Mouse (Mus musculus): ENCODE measurements around the gene Lpin2. TPM values are rescaled to one million over a fixed set of nuclear protein-coding genes. Genes with fewer than 3 reads are reported as not detected.

Lpin2 gene
- polyA plus RNA-seq, 1 experiment, result 11.2 TPM

- no peak overlapping the region for H3K4me3 ChIP-seq (ENCODE audit: control insufficient read depth, low read depth, low read length)
- no peaks in the 10 kb centered on the region for H3K36me3 ChIP-seq (ENCODE audit: control insufficient read depth, insufficient read depth, low read length)
- TF ChIP-seq POLR2A (IDR thresholded peaks at IDR 0.05; ENCODE audit: control insufficient read depth, low read depth, low read length), result no peak
- TF ChIP-seq CTCF (IDR thresholded peaks at IDR 0.05; ENCODE audit: control insufficient read depth, insufficient read depth, insufficient replicate concordance, low read depth, low read length), result no peak
- H3K27me3 ChIP-seq (ENCODE audit: control insufficient read depth, insufficient read depth, low read length), result no peaks in the 10 kb centered on the region
- H3K4me1 ChIP-seq (ENCODE audit: control insufficient read depth, insufficient read depth, low read length), result peaks cover 2% of the 10 kb centered on the region; the same call in 1 of the 2 replicates
- no peak overlapping the region for H3K27ac ChIP-seq (ENCODE audit: control insufficient read depth, insufficient read depth, low read depth, low read length)
Observed at GRCm38 (mm10) chr17:71177336-71177735, 5.0 kb upstream of the Lpin2 start.

DNA sequence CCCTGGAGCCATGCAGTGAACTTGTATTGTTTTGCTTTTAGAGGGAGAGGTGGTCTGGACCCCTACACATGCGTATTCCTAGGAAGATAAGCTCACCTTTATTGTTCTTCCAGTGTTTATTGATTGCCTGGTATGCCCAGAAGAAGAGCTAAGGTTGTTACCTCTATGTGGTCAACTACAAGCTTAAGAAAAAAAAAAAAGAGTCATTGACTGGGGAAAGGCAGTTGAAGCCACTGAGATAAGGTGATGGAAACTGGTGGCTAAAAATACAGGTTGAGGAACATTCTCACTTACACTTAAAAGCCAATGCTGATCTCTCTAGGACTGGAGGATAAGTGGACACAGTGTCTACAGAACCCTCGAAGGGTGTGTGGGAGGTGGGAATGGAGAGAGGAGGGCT, 4.4 kb upstream of the Lpin2 start:
- Histone ChIP-seq H3K4me3 (ENCODE audit: control insufficient read depth, low read depth, low read length) (no peak overlapping the region), H3K36me3 (ENCODE audit: control insufficient read depth, insufficient read depth, low read length) (no peaks in the 10 kb centered on the region), H3K4me1 (ENCODE audit: control insufficient read depth, insufficient read depth, low read length) (peaks cover 2% of the 10 kb centered on the region), H3K27ac (ENCODE audit: control insufficient read depth, insufficient read depth, low read depth, low read length) (no peak overlapping the region), H3K27me3 (ENCODE audit: control insufficient read depth, insufficient read depth, low read length) (no peaks in the 10 kb centered on the region)
- TF ChIP-seq POLR2A (IDR thresholded peaks at IDR 0.05; ENCODE audit: control insufficient read depth, low read depth, low read length) (no peak), CTCF (IDR thresholded peaks at IDR 0.05; ENCODE audit: control insufficient read depth, insufficient read depth, insufficient replicate concordance, low read depth, low read length) (no peak)

GRCm38 (mm10) chr17:71178530-71179181, 3.7 kb upstream of the Lpin2 start:
- H3K27me3 ChIP-seq (ENCODE audit: control insufficient read depth, insufficient read depth, low read length), result no peaks in the 10 kb centered on the region
- TF ChIP-seq POLR2A (IDR thresholded peaks at IDR 0.05; ENCODE audit: control insufficient read depth, low read depth, low read length), result no peak
- TF ChIP-seq CTCF (IDR thresholded peaks at IDR 0.05; ENCODE audit: control insufficient read depth, insufficient read depth, insufficient replicate concordance, low read depth, low read length), result no peak
- no peak overlapping the region for H3K4me3 ChIP-seq (ENCODE audit: control insufficient read depth, low read depth, low read length)
- H3K27ac ChIP-seq (ENCODE audit: control insufficient read depth, insufficient read depth, low read depth, low read length), result no peak overlapping the region
- no peaks in the 10 kb centered on the region for H3K36me3 ChIP-seq (ENCODE audit: control insufficient read depth, insufficient read depth, low read length)
- peaks cover 2% of the 10 kb centered on the region for H3K4me1 ChIP-seq (ENCODE audit: control insufficient read depth, insufficient read depth, low read length)

DNA sequence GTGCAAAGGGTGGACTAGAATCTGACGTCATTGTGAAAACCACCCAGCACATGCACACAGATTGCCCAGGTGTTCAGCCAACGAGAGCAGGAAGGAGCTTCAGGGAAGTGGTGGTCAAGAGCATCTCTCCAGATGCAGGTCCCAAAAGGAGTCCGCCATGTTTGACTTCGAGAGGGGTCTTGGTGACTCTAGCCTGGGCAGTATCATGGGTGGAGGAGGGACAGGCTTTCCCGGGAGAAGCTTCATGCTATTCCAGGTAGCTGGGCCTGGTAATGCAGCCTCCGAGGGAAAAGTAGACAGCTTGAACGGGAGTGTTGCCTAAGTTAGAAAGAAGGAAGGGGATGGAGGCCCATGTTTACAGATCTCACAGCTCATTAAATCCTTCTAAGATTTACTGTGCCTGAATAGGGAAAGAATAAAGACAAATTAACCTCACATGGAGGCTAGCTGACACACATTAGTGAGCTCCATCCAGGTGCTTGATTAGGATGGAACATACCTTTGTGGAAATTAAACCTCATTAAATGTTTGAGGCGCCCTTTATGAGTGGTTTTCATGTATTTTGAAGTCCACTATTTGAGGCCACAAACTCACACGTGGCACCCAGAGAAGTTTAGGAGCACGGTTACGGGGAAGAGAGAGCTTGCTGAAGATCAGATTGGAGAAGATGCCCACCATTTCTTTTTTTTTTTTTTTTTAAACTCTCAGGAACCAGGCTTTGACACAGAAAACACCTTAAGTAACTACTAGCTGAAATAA, 2.6 kb upstream of the Lpin2 start:
- Histone ChIP-seq H3K36me3 (ENCODE audit: control insufficient read depth, insufficient read depth, low read length) (no peaks in the 10 kb centered on the region), H3K4me1 (ENCODE audit: control insufficient read depth, insufficient read depth, low read length) (peaks cover 4% of the 10 kb centered on the region), H3K27ac (ENCODE audit: control insufficient read depth, insufficient read depth, low read depth, low read length) (no peak overlapping the region), H3K4me3 (ENCODE audit: control insufficient read depth, low read depth, low read length) (no peak overlapping the region), H3K27me3 (ENCODE audit: control insufficient read depth, insufficient read depth, low read length) (no peaks in the 10 kb centered on the region)
- TF ChIP-seq CTCF (IDR thresholded peaks at IDR 0.05; ENCODE audit: control insufficient read depth, insufficient read depth, insufficient replicate concordance, low read depth, low read length) (no peak), POLR2A (IDR thresholded peaks at IDR 0.05; ENCODE audit: control insufficient read depth, low read depth, low read length) (no peak)

GRCm38 (mm10) chr17:71180601-71181000, 1.8 kb upstream of the Lpin2 start:
- no peak overlapping the region for H3K4me3 ChIP-seq (ENCODE audit: control insufficient read depth, low read depth, low read length)
- TF ChIP-seq CTCF (IDR thresholded peaks at IDR 0.05; ENCODE audit: control insufficient read depth, insufficient read depth, insufficient replicate concordance, low read depth, low read length) (no peak), POLR2A (IDR thresholded peaks at IDR 0.05; ENCODE audit: control insufficient read depth, low read depth, low read length) (no peak)
- peaks cover 6% of the 10 kb centered on the region for H3K4me1 ChIP-seq (ENCODE audit: control insufficient read depth, insufficient read depth, low read length)
- no peak overlapping the region for H3K27ac ChIP-seq (ENCODE audit: control insufficient read depth, insufficient read depth, low read depth, low read length)
- H3K27me3 ChIP-seq (ENCODE audit: control insufficient read depth, insufficient read depth, low read length), result no peaks in the 10 kb centered on the region
- H3K36me3 ChIP-seq (ENCODE audit: control insufficient read depth, insufficient read depth, low read length), result no peaks in the 10 kb centered on the region

DNA sequence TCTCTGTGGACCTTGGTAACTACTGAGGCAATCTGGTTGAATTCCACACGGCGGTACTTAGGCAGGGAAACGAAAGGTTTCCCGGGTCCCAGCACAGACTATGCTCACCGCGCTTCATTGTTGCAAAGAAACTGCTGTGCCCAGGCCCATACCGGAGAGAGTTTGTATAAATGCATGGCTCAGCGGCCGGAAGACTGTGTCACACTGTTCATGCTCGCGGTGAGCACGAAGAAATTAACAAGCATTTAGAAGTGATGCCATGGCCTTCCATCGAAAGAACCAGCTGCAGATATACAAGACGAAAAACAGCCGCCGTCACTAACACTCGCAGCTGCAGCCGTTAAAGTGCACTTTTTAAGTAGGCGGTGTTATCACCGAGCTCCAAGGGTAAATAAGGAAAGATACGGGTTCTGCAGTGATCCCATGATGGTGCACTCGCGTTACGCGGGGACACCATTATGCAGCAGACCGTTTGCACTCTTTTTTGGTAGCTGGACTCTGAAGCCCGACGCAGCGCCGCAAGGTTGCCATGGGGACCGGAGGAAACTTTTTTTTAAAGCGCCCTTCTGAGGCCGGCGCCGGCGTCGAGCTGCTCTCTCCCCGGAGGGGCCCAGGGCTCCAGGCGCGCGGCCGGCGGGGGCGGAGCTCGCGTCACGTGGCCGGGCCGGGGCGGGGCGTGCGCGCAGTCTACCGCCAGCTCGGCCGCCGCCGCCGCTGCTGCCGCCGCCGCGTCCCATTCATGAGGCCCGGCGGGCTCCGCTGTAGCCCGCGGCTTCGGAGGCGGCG, 704 bp downstream of the Lpin2 start:
- H3K36me3 ChIP-seq (ENCODE audit: control insufficient read depth, insufficient read depth, low read length), result no peaks in the 10 kb centered on the region
- peak overlapping the region; percentile 93 for H3K27ac ChIP-seq (ENCODE audit: control insufficient read depth, insufficient read depth, low read depth, low read length)
- TF ChIP-seq POLR2A (IDR thresholded peaks at IDR 0.05; ENCODE audit: control insufficient read depth, low read depth, low read length), result no peak
- no peak for TF ChIP-seq CTCF (IDR thresholded peaks at IDR 0.05; ENCODE audit: control insufficient read depth, insufficient read depth, insufficient replicate concordance, low read depth, low read length)
- H3K4me1 ChIP-seq (ENCODE audit: control insufficient read depth, insufficient read depth, low read length), result peaks cover 6% of the 10 kb centered on the region
- no peaks in the 10 kb centered on the region for H3K27me3 ChIP-seq (ENCODE audit: control insufficient read depth, insufficient read depth, low read length)
- peak overlapping the region; percentile 94 for H3K4me3 ChIP-seq (ENCODE audit: control insufficient read depth, low read depth, low read length)

All from testis, adult 2 months (tissue).